Mouse (Mus musculus) forelimb bud, embryonic 11.5 days (tissue): ENCODE measurements around the gene Ankrd1.

ENCODE experiments used
- DNase-seq: peaks from one replicate; pipeline ENCODE4 v3.0.0-alpha.2; 2012; ENCODE audit warnings: low read depth, low spot score

The Ankrd1 gene

DNA sequence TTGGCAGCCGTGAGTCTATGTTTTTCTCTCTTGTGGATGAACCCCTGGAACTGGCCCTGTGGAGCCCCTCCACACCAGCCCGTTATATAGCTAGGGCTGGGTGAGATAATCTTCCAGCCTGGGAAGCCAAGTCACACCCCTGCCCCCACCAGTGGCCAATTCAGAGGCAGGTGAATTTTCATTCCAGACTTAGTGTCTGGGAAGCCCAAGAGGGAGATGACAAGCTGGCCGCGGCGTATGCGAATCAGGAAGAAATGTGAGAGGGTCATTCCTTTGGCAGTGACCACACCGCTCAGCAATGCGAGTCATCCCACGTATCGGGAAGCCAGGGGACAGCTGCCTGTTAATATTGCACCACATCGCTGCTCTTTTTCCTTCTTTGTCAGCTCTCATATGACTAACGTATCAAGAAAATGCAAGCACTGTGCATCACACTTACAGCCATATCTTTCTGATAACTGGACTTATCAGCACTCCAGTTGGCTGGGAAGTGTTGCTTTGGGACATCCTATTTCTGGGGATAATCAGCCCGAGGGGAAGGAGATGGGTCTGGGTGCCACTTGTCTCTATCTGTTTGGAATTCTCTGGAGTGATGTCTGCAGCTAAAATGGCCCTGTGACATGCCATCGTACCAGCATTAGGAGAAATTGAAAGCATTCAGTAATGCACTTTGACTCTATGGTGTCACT is at the start of gene Ankrd1:
Gene Ankrd1, minus strand, starts transcription at position 317 of the 689 bp plus-strand sequence.
- no peak for DNase-seq

GRCm38 (mm10) chr19:36169101-36169500 is 49.2 kb upstream of the Ankrd1 start:
- no peak for DNase-seq

DNA sequence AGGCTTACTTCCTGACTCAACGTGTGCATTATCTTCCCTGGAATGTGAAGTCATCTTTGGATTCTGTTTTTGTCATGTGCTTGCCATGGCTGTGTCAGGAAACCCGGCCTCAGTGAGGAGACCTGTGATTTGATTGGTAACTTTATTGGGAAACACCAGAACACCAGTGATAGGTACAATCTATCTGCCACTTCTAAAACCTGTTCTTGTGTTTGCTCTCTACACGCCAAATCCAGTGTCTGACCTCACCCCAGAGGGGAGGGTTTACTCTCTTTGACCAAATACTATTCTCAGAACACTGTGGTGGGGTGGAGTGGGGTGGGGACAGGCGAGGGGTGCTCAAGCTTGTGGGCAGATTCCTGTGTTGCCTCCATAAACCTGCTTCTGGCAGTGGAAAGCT is 48.2 kb upstream of the Ankrd1 start:
- no peak for DNase-seq

DNA sequence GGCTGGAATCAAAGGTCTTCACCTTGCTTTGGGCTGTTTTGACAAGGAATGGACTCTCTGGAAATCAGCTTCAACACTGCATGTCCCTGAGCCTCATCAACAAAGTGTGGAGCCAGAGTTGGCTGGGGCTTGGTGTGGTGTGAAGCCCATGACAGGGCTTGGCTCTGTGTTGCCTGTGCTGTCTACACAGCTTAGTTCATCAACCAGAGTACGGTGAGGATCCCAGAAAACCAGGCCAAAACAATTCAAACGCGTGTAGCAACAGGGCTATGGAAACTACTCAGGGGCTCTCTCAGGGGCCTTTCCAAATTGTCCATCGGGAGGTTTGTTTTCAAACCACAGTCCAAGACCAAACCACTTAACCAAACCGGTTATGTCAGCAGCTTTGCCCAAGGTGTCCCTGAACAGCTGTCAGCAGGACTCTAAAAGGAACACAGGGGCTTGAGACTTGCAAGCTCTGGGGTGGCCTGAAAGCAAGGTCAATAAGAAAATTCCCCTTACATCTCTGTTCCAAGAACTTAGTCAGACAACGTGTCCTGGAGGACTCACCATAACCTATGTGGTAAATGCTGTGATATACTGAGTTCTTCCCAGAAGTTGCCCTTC is 47.5 kb upstream of the Ankrd1 start:
- no peak for DNase-seq

DNA sequence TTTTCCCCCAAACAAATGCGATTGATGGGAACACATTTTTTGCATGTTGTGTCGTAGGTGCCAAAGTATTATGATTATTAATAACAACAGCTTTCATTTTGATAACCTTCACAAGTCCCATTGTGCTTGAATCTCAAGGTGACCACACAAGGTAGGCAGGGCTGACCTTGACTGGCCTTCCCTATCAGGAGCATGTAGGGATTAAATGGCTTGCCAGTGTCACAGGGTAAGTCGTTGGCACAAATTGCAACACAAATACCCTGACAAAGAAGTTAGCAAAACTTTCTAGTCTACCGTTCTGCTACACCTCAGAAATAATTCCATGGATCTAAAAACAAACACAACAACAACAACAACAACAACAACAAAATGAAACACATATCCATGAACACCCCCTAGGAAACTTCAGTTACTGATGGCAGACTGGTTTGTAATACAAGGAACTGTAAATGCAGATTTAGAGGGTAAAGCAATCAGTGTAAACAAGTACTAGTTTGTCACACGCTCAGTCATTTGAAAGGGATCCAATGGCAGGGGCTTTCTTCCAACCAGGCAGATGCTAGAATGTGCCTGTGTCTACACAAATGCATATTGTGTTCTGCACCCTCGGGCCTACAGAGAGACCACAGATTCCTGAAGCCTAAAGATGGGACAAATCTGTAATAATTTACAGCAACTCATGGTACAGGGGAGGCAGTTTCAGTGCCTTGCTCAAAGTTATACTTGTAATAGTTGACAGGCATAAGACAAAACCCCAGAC is 46.7 kb upstream of the Ankrd1 start:
- DNase-seq: no peak

DNA sequence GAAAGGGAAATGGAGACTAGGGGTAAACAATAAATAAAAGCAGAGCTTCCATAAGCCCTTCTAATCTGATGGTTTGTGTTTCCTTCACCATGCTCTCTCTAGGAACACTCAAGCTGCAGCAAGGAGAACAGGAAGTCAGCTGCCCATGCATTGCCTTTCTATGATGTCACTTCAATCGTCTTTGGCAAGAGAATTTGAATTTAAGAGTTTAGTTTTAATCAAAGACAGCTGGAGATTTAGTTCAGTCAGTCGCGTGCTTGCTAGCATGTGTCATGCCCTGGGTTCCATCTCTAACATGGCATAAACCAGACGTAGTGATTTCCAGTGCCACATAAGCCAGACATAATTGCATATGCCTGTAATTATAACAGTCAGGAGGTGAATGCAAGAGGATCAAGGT is 45.5 kb upstream of the Ankrd1 start:
- DNase-seq: no peak

GRCm38 (mm10) chr19:36150241-36151007 is 30.5 kb upstream of the Ankrd1 start:
- DNase-seq: no peak

- DNase-seq: no peak
Observed at GRCm38 (mm10) chr19:36148578-36148977, 28.7 kb upstream of the Ankrd1 start.

GRCm38 (mm10) chr19:36143571-36143970 is 23.7 kb upstream of the Ankrd1 start:
- DNase-seq: no peak

DNA sequence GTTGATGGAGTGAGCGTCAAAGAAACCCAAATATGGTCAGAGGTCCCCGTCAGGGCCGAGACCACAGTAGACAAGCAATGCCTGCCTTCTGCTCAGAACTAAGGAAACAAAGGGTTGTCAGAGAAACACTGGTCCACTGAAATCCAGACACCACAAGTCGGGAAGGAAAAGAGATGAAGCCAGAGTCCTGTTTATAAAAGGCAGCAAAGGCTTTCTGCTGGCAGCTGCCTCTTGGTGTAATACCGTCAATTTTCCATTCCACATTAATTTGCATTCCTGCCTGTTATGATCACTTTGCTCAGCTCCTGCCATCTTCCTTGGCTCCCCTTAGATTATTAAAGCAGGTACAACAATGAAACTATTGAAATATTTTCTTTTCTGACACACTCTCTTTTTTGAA is 13.8 kb upstream of the Ankrd1 start:
- no peak for DNase-seq

- DNase-seq: no peak
Observed at GRCm38 (mm10) chr19:36133064-36133463, 13.2 kb upstream of the Ankrd1 start.

DNA sequence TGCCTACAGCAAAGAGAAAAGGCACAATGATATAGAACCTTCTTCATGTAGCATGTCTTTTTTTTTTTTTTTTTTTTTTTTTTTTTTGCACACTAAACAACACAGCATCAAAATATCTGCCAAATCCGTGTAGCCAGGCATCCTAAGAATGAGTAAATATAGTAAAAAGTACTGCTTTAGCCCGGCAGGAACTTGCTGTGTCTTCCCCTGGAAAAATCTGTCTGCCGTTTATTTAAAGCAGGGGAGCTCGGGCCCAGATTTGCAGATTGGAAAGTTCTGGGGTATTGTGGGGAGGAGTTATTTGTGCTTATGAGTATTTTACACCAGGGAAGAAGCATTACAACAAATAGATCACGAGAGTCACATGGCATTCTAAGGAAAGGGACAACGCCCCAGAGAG is 12.1 kb upstream of the Ankrd1 start:
- no peak for DNase-seq

DNA sequence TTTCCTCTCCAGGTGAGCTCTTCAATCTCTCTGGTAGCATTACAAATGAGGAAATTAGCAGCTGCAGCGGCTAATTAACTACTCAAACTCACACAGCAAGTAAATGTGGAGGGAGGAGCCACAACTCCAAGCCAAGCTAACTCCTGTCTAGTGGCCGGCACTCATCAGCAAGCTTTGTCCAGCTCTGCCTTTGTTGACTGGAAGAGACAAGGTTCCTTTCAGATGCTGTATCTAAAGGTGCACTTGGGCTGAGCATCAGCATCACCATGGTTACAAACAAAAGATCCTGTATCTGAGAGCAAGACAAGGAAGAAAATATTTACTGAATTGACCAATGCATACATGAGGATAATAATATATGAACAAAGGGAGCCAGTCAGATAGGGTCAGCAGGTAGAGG is 10.3 kb upstream of the Ankrd1 start:
- DNase-seq: no peak

DNA sequence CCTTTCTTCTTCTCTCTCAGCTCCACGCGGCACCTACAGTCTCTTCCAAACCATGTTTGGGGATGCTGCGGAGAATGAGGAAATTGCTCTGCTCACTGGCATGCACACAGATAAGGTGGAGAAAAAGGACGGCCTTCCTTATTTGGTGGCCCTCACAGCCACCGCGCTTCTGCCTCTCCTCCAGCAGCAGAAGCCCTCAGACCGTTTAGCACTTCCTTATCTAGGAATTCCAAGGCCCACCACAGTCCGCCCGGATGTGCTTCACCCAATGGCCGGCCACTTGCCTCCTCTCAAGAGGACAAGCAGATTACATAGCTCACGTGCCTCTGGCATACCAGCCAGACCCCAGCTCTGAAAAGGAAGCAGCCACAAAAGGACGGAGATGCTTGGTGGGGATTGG is 9.7 kb upstream of the Ankrd1 start:
- DNase-seq: no peak

DNA sequence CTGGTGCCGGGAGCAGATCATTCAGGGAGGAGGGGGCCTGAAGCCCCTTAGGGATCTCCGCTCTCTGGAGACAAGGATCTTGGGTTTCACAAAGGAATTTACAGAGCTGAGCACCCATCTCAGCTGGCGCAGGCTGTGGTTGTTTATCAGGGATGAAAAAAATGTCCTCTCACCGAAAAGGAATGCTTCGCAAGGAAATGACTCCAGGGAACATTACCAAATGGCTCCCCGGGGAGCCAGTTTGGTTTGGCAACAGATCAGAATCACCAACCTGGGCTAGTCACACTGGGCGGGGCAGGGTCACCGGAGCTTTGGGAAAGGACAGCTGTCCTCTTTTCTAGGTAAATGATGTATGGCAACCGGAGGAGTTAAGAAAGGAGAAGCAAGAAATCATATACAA is 9.3 kb upstream of the Ankrd1 start:
- DNase-seq: no peak

GRCm38 (mm10) chr19:36128440-36128839 is 8.5 kb upstream of the Ankrd1 start:
- no peak for DNase-seq

- DNase-seq: no peak
Observed at GRCm38 (mm10) chr19:36124203-36124602, 4.3 kb upstream of the Ankrd1 start.

- DNase-seq: no peak
Observed at GRCm38 (mm10) chr19:36119219-36119618, 680 bp downstream of the Ankrd1 start.

- DNase-seq: no peak
Observed at GRCm38 (mm10) chr19:36116185-36116584, 3.7 kb downstream of the Ankrd1 start.

GRCm38 (mm10) chr19:36112007-36112406 is 7.9 kb downstream of the Ankrd1 start:
- DNase-seq: no peak

GRCm38 (mm10) chr19:36111054-36111895 is 8.6 kb downstream of the Ankrd1 start:
- DNase-seq: peak; percentile 67
